Mouse (Mus musculus) ES-E14 (cell line): ENCODE data around the gene Arf3.
"Not testable (repeated sequence)": the region's sequence is repeated elsewhere in the genome, so short reads cannot be mapped to it uniquely, and the experiment has no call there.

Source experiments
- CHD2 ChIP-seq: IDR thresholded peaks from 2 replicates; pipeline ENCODE4 v1.6.1; 2014; ENCODE audit warnings: mild to moderate bottlenecking, low read depth, low read length, inconsistent platforms
- HCFC1 ChIP-seq: IDR thresholded peaks from 2 replicates; pipeline ENCODE4 v1.6.1; 2012; ENCODE audit warnings: low read length, inconsistent platforms, borderline replicate concordance; ENCODE audit not compliant: insufficient read depth
- MAFK ChIP-seq: IDR thresholded peaks from 2 replicates; pipeline ENCODE4 v1.6.1; 2014; ENCODE audit warnings: mild to moderate bottlenecking, low read depth, low read length, inconsistent platforms; ENCODE audit not compliant: insufficient read depth
- ZC3H11A ChIP-seq: IDR thresholded peaks from 2 replicates; pipeline ENCODE4 v1.6.1; 2012; ENCODE audit warnings: low read depth, mild to moderate bottlenecking, inconsistent platforms, low read length, borderline replicate concordance

GRCm38 (mm10) chr15:98810212-98810611 lies 47.2 kb upstream of the Arf3 start:
- not testable (repeated sequence) for TF ChIP-seq HCFC1, MAFK, CHD2, ZC3H11A
